Mouse (Mus musculus) spleen, postnatal 0 days (tissue): ENCODE measurements around the gene Zfp408. TPM values are rescaled to one million over a fixed set of nuclear protein-coding genes. Genes with fewer than 3 reads are reported as not detected.

Source experiments
- polyA plus RNA-seq: library from polyadenylated mRNA; unstranded; fragments of >200 nt; fragmentation: Nextera tagmentation; extraction: Ambion mirVana; gene quantifications from 2 replicates; pipeline ENCODE4 v1.2.1, GENCODE M21; 2015

Gene Zfp408
- 4.7 TPM in 2 replicates for polyA plus RNA-seq

DNA sequence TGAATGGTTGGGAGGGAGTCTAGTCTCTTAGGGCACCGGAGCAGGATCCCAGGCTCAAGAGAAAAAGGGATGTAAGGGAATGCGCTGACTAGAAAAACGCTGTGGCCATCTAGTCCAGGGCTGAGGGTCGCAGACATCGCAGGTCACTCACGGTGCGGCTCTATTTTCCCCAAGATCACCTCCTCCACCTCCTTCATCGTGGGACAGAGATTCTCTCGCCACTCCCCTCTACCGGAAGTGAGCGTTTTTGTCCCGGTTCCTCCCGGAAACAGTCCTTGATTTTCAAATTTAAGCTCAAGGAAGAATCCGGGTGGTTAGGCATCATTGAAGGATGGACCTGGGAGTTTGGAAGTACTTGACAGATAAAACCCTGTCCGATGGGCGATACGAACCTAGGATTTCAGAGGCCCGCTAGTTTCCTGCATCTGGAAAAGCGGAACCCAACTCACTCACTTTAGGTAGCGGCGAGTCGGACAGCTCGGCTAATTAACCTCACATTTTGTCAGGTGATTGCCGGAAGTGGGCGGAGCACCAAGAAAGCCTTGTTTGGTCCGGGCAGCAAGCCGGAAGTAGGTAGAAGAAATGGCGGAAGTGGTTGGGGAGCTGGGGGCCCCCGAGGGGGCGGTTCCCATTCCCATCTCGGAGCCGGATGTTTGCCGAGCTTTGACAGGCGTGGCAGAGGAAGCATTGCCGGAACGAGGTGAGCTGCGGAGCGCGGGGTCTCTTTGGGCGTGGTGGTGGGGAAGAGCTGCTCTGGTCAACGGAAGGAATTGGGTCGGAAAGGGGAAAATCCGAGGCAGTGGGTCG is at the start of gene Zfp408, which contains the start of gene Arhgap1:
Gene Zfp408 (minus strand): TSS at position 239 of the 807 bp plus-strand sequence.
Gene Arhgap1 (plus strand): TSS at position 308 of the 807 bp plus-strand sequence.

DNA sequence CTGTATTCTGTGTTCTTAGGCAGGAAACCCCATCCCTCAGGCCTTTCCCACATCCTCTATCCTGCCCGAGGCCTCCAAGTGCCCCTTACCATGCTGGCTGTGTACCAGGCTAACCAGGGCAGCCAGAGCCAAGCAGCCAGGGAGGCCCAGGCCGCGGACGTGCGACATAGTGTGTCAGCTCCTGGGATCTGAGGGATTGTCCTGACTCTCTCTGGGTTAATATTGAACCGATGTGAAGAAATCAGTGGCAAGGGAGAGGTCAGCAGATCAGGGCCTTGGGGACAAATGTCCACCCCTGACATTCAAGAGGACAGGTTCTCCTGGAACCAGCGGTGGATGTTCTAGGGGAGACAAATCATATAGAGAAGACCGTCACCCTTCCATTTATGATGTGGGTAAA is 13.4 kb downstream of the Zfp408 start, which contains the start of gene F2:
Gene F2 (minus strand): TSS at position 186 of the 400 bp plus-strand sequence.

Other genes starting within 250 kb of the Zfp408 start
- gene 1110051M20Rik, start 205.1 kb downstream of the Zfp408 start, polyA plus RNA-seq: 9.1 and 13.6 TPM in 2 replicates
- 1.6 and 2.1 TPM in 2 replicates for gene Lrp4, start 192.3 kb downstream of the Zfp408 start, polyA plus RNA-seq
- 46.3 and 47.0 TPM in 2 replicates for gene Ckap5, start 123.0 kb downstream of the Zfp408 start, polyA plus RNA-seq
- gene F2, start 13.4 kb downstream of the Zfp408 start, polyA plus RNA-seq: 0.47 and 0.77 TPM in 2 replicates
- gene Arhgap1, start 69 bp upstream of the Zfp408 start, polyA plus RNA-seq: 40.4 and 48.6 TPM in 2 replicates
- gene Atg13, start 60.8 kb upstream of the Zfp408 start, polyA plus RNA-seq: 10.0 and 12.2 TPM in 2 replicates
- 6.7 and 9.3 TPM in 2 replicates for gene Harbi1, start 61.1 kb upstream of the Zfp408 start, polyA plus RNA-seq
- gene Ambra1, start 80.3 kb upstream of the Zfp408 start, polyA plus RNA-seq: 5.9 and 6.6 TPM in 2 replicates